8 mouse cellular contexts compared by ENCODE assay signal in the genomic region with DNA sequence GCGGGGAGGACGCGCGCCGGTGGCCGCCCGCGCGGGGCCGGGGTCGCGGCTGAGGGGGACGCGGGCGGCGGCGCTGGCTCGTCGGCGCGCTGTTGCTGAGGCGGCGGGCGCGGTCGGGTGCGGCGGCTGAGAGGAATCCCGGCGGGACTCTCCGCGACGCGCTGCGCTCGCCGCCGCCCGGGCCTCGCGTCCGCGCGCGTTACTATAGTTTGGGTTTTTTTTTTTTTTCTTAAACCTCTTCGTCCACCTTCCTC. TPM values are rescaled to one million over a fixed set of nuclear protein-coding genes. Genes with fewer than 3 reads are reported as not detected.
DNase-seq lines count a peak whose midpoint lies in the region; ATAC-seq and TF ChIP-seq lines count a peak whose summit lies in the region.

No protein-coding gene starts in this region.

- no peak for ATAC-seq in neural tube, embryonic 11.5 days (ENCODE audit: insufficient read depth, low FRiP score, low TSS enrichment)
- no peak for ATAC-seq in limb, embryonic 11.5 days (ENCODE audit: insufficient number of reproducible peaks, low FRiP score, low TSS enrichment, low read depth)
- no peak for ATAC-seq in stomach, embryonic 14.5 days (ENCODE audit: insufficient number of reproducible peaks, insufficient read depth, low FRiP score, low read depth)

- H3K27me3 ChIP-seq in cerebellum, adult 2 months (ENCODE audit: control insufficient read depth, insufficient read depth, low read length) = no peaks in the 10 kb centered on the region
- no peaks in the 10 kb centered on the region for H3K27me3 ChIP-seq in neural tube, embryonic 11.5 days (ENCODE audit: control insufficient read depth, insufficient read depth, low read length)
- no peaks in the 10 kb centered on the region for H3K27me3 ChIP-seq in limb, embryonic 11.5 days (ENCODE audit: control insufficient read depth, insufficient read depth, low read length)
- H3K27me3 ChIP-seq in stomach, embryonic 14.5 days (ENCODE audit: control insufficient read depth, insufficient read depth, low read length) = no peaks in the 10 kb centered on the region

- TF ChIP-seq POLR2A in cerebellum, adult 2 months (IDR thresholded peaks at IDR 0.05; ENCODE audit: borderline replicate concordance, insufficient read depth, low read length) = peak; percentile 29; the same call in 1 of the 2 replicates

- peak overlapping the region; percentile 95 for H3K9ac ChIP-seq in neural tube, embryonic 11.5 days (ENCODE audit: low read length)
- peak overlapping the region; percentile 99 for H3K9ac ChIP-seq in limb, embryonic 11.5 days (ENCODE audit: low read length)
- H3K9ac ChIP-seq in stomach, embryonic 14.5 days (replicated peaks; ENCODE audit: low read depth, low read length) = peak overlapping the region; percentile 95

- peaks cover 3% of the 10 kb centered on the region; the same call in 1 of the 2 replicates for H3K4me1 ChIP-seq in cerebellum, adult 2 months (ENCODE audit: control insufficient read depth, insufficient read depth, low read length)
- peaks cover 12% of the 10 kb centered on the region; the same call in 1 of the 2 replicates for H3K4me1 ChIP-seq in neural tube, embryonic 11.5 days (ENCODE audit: control insufficient read depth, insufficient read depth, low read length)
- peaks cover 4% of the 10 kb centered on the region; the same call in 1 of the 2 replicates for H3K4me1 ChIP-seq in limb, embryonic 11.5 days (ENCODE audit: control insufficient read depth, insufficient read depth, low read length)
- peaks cover 11% of the 10 kb centered on the region; the same call in 1 of the 2 replicates for H3K4me1 ChIP-seq in stomach, embryonic 14.5 days (ENCODE audit: control insufficient read depth, insufficient read depth, low read length)

- H3K4me2 ChIP-seq in neural tube, embryonic 11.5 days (ENCODE audit: low read depth) = peak overlapping the region; percentile 47
- H3K4me2 ChIP-seq in limb, embryonic 11.5 days (ENCODE audit: low read depth, severe bottlenecking) = 0 out of 2 replicates have a peak overlapping the region, but pooled peaks have one; percentile 15
- H3K4me2 ChIP-seq in stomach, embryonic 14.5 days (replicated peaks; ENCODE audit: low read depth, low read length) = no peak overlapping the region

- no peaks in the 10 kb centered on the region for H3K36me3 ChIP-seq in neural tube, embryonic 11.5 days (ENCODE audit: control insufficient read depth, insufficient read depth, low read length)
- H3K36me3 ChIP-seq in limb, embryonic 11.5 days (ENCODE audit: control insufficient read depth, insufficient read depth, low read length) = no peaks in the 10 kb centered on the region
- H3K36me3 ChIP-seq in stomach, embryonic 14.5 days (ENCODE audit: control insufficient read depth, insufficient read depth, low read length) = no peaks in the 10 kb centered on the region

- H3K9me3 ChIP-seq in neural tube, embryonic 11.5 days (ENCODE audit: control insufficient read depth, low read length) = no peaks in the 10 kb centered on the region
- H3K9me3 ChIP-seq in limb, embryonic 11.5 days (ENCODE audit: control insufficient read depth, low read length) = no peaks in the 10 kb centered on the region
- H3K9me3 ChIP-seq in stomach, embryonic 14.5 days (ENCODE audit: control insufficient read depth, low read depth, low read length) = no peaks in the 10 kb centered on the region

- H3K4me3 ChIP-seq in cerebellum, adult 2 months (replicated peaks; ENCODE audit: insufficient read depth, low read depth, low read length) = peak overlapping the region; percentile 80
- peak overlapping the region; percentile 77 for H3K4me3 ChIP-seq in neural tube, embryonic 11.5 days (ENCODE audit: low read depth, low read length)
- H3K4me3 ChIP-seq in limb, embryonic 11.5 days (ENCODE audit: low read depth, low read length) = peak overlapping the region; percentile 91
- peak overlapping the region; percentile 79 for H3K4me3 ChIP-seq in stomach, embryonic 14.5 days (ENCODE audit: low read depth, low read length)

- DNase-seq in cerebellum, adult 2 months = no peak
- no peak for DNase-seq in cerebellum, adult 8-10 months
- no peak for DNase-seq in neural tube, embryonic 11.5 days (ENCODE audit: low spot score)
- no peak for DNase-seq in neural tube, embryonic 10.5 days (ENCODE audit: extremely low spot score, low spot score)
- no peak for DNase-seq in limb, embryonic 11.5 days (ENCODE audit: low spot score)
- DNase-seq in right cerebral cortex, postnatal 36 days (ENCODE audit: low spot score in 2 of 2) = no peak
- no peak for DNase-seq in right cerebral cortex, postnatal 10 days (ENCODE audit: low spot score in 2 of 2)

- WGBS in cerebellum, adult 2 months = 3% methylated on average over 15 of the region's 46 CpGs
- WGBS in neural tube, embryonic 11.5 days = 0% methylated on average over 26 of the region's 46 CpGs
- under 1% methylated on average over 33 of the region's 46 CpGs for WGBS in limb, embryonic 11.5 days
- 0% methylated on average over 37 of the region's 46 CpGs for WGBS in stomach, embryonic 14.5 days

- peak overlapping the region; percentile 82 for H3K27ac ChIP-seq in cerebellum, adult 2 months (ENCODE audit: insufficient read depth, low read length)
- H3K27ac ChIP-seq in neural tube, embryonic 11.5 days (ENCODE audit: low read depth, low read length) = peak overlapping the region; percentile 99
- peak overlapping the region; percentile 99 for H3K27ac ChIP-seq in limb, embryonic 11.5 days (replicated peaks; ENCODE audit: low read depth, low read length)
- H3K27ac ChIP-seq in stomach, embryonic 14.5 days (ENCODE audit: low read length) = peak overlapping the region; percentile 97

- no peak for TF ChIP-seq CTCF in cerebellum, adult 2 months (IDR thresholded peaks at IDR 0.05; ENCODE audit: borderline replicate concordance, insufficient read depth, low read depth, low read length)

RNA-seq across cellular contexts. Expression of gene Qk, which starts 0.3 kb away (rescaled TPM):
- polyA plus RNA-seq in cerebellum, adult 2 months (2012; rRNA removed) = 276 and 278 TPM in 2 replicates
- polyA plus RNA-seq in neural tube, embryonic 11.5 days (2014; fragmentation: Nextera tagmentation; extraction: Ambion mirVana) = 53.7 and 57.0 TPM in 2 replicates
- 35.7 and 39.2 TPM in 2 replicates for polyA plus RNA-seq in limb, embryonic 11.5 days (2014; fragmentation: Nextera tagmentation; extraction: Ambion mirVana)
- polyA plus RNA-seq in stomach, embryonic 14.5 days (2014; fragmentation: Nextera tagmentation; extraction: Ambion mirVana) = 37.3 and 38.6 TPM in 2 replicates
